Mouse (Mus musculus) layer of hippocampus, adult 9-11 months (tissue): ENCODE measurements around the gene Pfn1.

Experiments used
- DNase-seq: peaks from one replicate; pipeline ENCODE4 v3.0.0; 2022

The Pfn1 gene

GRCm38 (mm10) chr11:70630129-70630528, 24.3 kb downstream of the Pfn1 start:
- no peak for DNase-seq

GRCm38 (mm10) chr11:70629557-70629956, 24.9 kb downstream of the Pfn1 start:
- DNase-seq = no peak

GRCm38 (mm10) chr11:70628431-70628830, 26.0 kb downstream of the Pfn1 start:
- DNase-seq = no peak

- no peak for DNase-seq
These were observed 27.6 kb downstream of the Pfn1 start for GRCm38 (mm10) chr11:70626877-70627276.

- no peak for DNase-seq
These were observed 29.0 kb downstream of the Pfn1 start for GRCm38 (mm10) chr11:70625473-70625872.

GRCm38 (mm10) chr11:70623053-70623742, 31.2 kb downstream of the Pfn1 start:
- DNase-seq = no peak

- DNase-seq = no peak
These were observed 32.3 kb downstream of the Pfn1 start for GRCm38 (mm10) chr11:70621972-70622814.

GRCm38 (mm10) chr11:70619101-70619500, 35.3 kb downstream of the Pfn1 start, which contains the start of gene Chrne:
Gene Chrne, minus strand, starts transcription at chr11:70619216.
- no peak for DNase-seq

GRCm38 (mm10) chr11:70615516-70616093, 38.8 kb downstream of the Pfn1 start, which contains the start of gene 4930544D05Rik:
Gene 4930544D05Rik, plus strand, starts transcription at chr11:70615848.
- DNase-seq = no peak

- peak; percentile 64 for DNase-seq
These were observed 39.4 kb downstream of the Pfn1 start for GRCm38 (mm10) chr11:70615074-70615473.

GRCm38 (mm10) chr11:70612505-70612904, 41.9 kb downstream of the Pfn1 start:
- DNase-seq = no peak

GRCm38 (mm10) chr11:70610752-70611151, 43.7 kb downstream of the Pfn1 start:
- no peak for DNase-seq

- DNase-seq = peak; percentile 36
These were observed 45.9 kb downstream of the Pfn1 start for GRCm38 (mm10) chr11:70608381-70609066.

GRCm38 (mm10) chr11:70607611-70608010, 46.8 kb downstream of the Pfn1 start:
- DNase-seq = no peak

- DNase-seq = no peak
These were observed 47.7 kb downstream of the Pfn1 start for GRCm38 (mm10) chr11:70606717-70607116.

- DNase-seq = peak; percentile 73
These were observed 49.3 kb downstream of the Pfn1 start for GRCm38 (mm10) chr11:70605024-70605566.
